Mouse (Mus musculus): ENCODE data around the gene Dnah2. TPM values are rescaled to one million over a fixed set of nuclear protein-coding genes. Genes with fewer than 3 reads are reported as not detected.
"Not testable (repeated sequence)": the region's sequence is repeated elsewhere in the genome, so short reads cannot be mapped to it uniquely, and the experiment has no call there.

The Dnah2 gene
- total RNA-seq, 1 experiment from 2014 or later, result 0.76 TPM

- DNase-seq, result no peak
Observed at GRCm38 (mm10) chr11:69406867-69407723, 141.8 kb downstream of the Dnah2 start.

- DNase-seq, result no peak
Observed at GRCm38 (mm10) chr11:69406282-69406681, 142.6 kb downstream of the Dnah2 start.

- no peak for DNase-seq
Observed at GRCm38 (mm10) chr11:69405397-69406200, 143.3 kb downstream of the Dnah2 start.

GRCm38 (mm10) chr11:69404595-69405396 is 144.1 kb downstream of the Dnah2 start:
- DNase-seq, result no peak

GRCm38 (mm10) chr11:69403691-69404594 is 145.0 kb downstream of the Dnah2 start:
- DNase-seq, result no peak

- no peak for DNase-seq
Observed at GRCm38 (mm10) chr11:69401987-69402386, 146.9 kb downstream of the Dnah2 start.

- peak; percentile 78 for DNase-seq
Observed at GRCm38 (mm10) chr11:69401210-69401637, 147.7 kb downstream of the Dnah2 start.

GRCm38 (mm10) chr11:69400083-69400850 is 148.6 kb downstream of the Dnah2 start:
- no peak for DNase-seq

- peak; percentile 35 for DNase-seq
Observed at GRCm38 (mm10) chr11:69399201-69400082, 149.5 kb downstream of the Dnah2 start.

GRCm38 (mm10) chr11:69398486-69399200 is 150.3 kb downstream of the Dnah2 start:
- no peak for DNase-seq

GRCm38 (mm10) chr11:69398059-69398458 is 150.9 kb downstream of the Dnah2 start, which contains the start of gene Tmem88:
TSS of gene Tmem88 (minus strand) at chr11:69398234.
- DNase-seq, result peak; percentile 58

- peak; percentile 28 for DNase-seq
Observed at GRCm38 (mm10) chr11:69397581-69398057, 151.3 kb downstream of the Dnah2 start.

- DNase-seq, result peak; percentile 50
Observed at GRCm38 (mm10) chr11:69396772-69397171, 152.1 kb downstream of the Dnah2 start.

- DNase-seq, result peak; percentile 89
Observed at GRCm38 (mm10) chr11:69395634-69396373, 153.1 kb downstream of the Dnah2 start.

- peak; percentile 87 for DNase-seq
Observed at GRCm38 (mm10) chr11:69395235-69395633, 153.7 kb downstream of the Dnah2 start, which contains the start of the genes Naa38 and Cyb5d1. TSS of gene Naa38 (plus strand) at chr11:69395487. TSS of gene Cyb5d1 (minus strand) at chr11:69395631.

- not testable (repeated sequence) for DNase-seq
Observed at GRCm38 (mm10) chr11:69394591-69395167, 154.2 kb downstream of the Dnah2 start.

Measured in adrenal gland, postnatal 25 days (tissue).